Mouse (Mus musculus): ENCODE data around the gene Alg5.
A peak's percentile ranks its signal among the peaks of the same experiment; 100 is the strongest.
"Not testable (repeated sequence)": the region's sequence is repeated elsewhere in the genome, so short reads cannot be mapped to it uniquely, and the experiment has no call there.

Alg5 gene

GRCm38 (mm10) chr3:54737317-54737716 lies 2.0 kb downstream of the Alg5 start:
- no peak for DNase-seq (ENCODE audit: low spot score)

- no peak for DNase-seq (ENCODE audit: low spot score)
Observed at GRCm38 (mm10) chr3:54741965-54742364, 6.6 kb downstream of the Alg5 start.

GRCm38 (mm10) chr3:54745799-54746198 lies 10.5 kb downstream of the Alg5 start:
- no peak for DNase-seq (ENCODE audit: low spot score)

GRCm38 (mm10) chr3:54753411-54753810 lies 18.1 kb downstream of the Alg5 start:
- no peak for DNase-seq (ENCODE audit: low spot score)

GRCm38 (mm10) chr3:54755145-54756041 lies 20.1 kb downstream of the Alg5 start, which contains the start of gene Smad9:
Gene Smad9 (plus strand): TSS chr3:54755582.
- DNase-seq (ENCODE audit: low spot score): peak; percentile 45

GRCm38 (mm10) chr3:54756058-54756457 lies 20.7 kb downstream of the Alg5 start:
- DNase-seq (ENCODE audit: low spot score): no peak

- DNase-seq (ENCODE audit: low spot score): no peak
Observed at GRCm38 (mm10) chr3:54757446-54757845, 22.1 kb downstream of the Alg5 start.

GRCm38 (mm10) chr3:54759211-54759610 lies 23.9 kb downstream of the Alg5 start:
- DNase-seq (ENCODE audit: low spot score): no peak

- no peak for DNase-seq (ENCODE audit: low spot score)
Observed at GRCm38 (mm10) chr3:54760321-54761115, 25.2 kb downstream of the Alg5 start.

- no peak for DNase-seq (ENCODE audit: low spot score)
Observed at GRCm38 (mm10) chr3:54761258-54761657, 25.9 kb downstream of the Alg5 start.

- no peak for DNase-seq (ENCODE audit: low spot score)
Observed at GRCm38 (mm10) chr3:54764418-54764817, 29.1 kb downstream of the Alg5 start.

- not testable (repeated sequence) for DNase-seq (ENCODE audit: low spot score)
Observed at GRCm38 (mm10) chr3:54765521-54765920, 30.2 kb downstream of the Alg5 start.

- DNase-seq (ENCODE audit: low spot score): no peak
Observed at GRCm38 (mm10) chr3:54766034-54766433, 30.7 kb downstream of the Alg5 start.

- no peak for DNase-seq (ENCODE audit: low spot score)
Observed at GRCm38 (mm10) chr3:54766811-54767210, 31.5 kb downstream of the Alg5 start.

- DNase-seq (ENCODE audit: low spot score): no peak
Observed at GRCm38 (mm10) chr3:54768592-54768991, 33.3 kb downstream of the Alg5 start.

GRCm38 (mm10) chr3:54769349-54770275 lies 34.3 kb downstream of the Alg5 start:
- DNase-seq (ENCODE audit: low spot score): no peak

- DNase-seq (ENCODE audit: low spot score): no peak
Observed at GRCm38 (mm10) chr3:54773613-54774012, 38.3 kb downstream of the Alg5 start.

GRCm38 (mm10) chr3:54775989-54776631 lies 40.8 kb downstream of the Alg5 start:
- no peak for DNase-seq (ENCODE audit: low spot score)

GRCm38 (mm10) chr3:54790601-54791000 lies 55.3 kb downstream of the Alg5 start:
- DNase-seq (ENCODE audit: low spot score): no peak

GRCm38 (mm10) chr3:54791822-54792677 lies 56.7 kb downstream of the Alg5 start:
- no peak for DNase-seq (ENCODE audit: low spot score)
